Mouse (Mus musculus): ENCODE data around the gene Cox4i1.
A peak's percentile ranks its signal among the peaks of the same experiment; 100 is the strongest.

The Cox4i1 gene

GRCm38 (mm10) chr8:120696401-120697153 is 28.6 kb downstream of the Cox4i1 start:
- no peak for DNase-seq (ENCODE audit: low spot score)

- peak; percentile 69 for DNase-seq (ENCODE audit: low spot score)
Measured at GRCm38 (mm10) chr8:120697154-120697978, 29.3 kb downstream of the Cox4i1 start.

- DNase-seq (ENCODE audit: low spot score), result no peak
Measured at GRCm38 (mm10) chr8:120697979-120698272, 29.9 kb downstream of the Cox4i1 start.

- DNase-seq (ENCODE audit: low spot score), result no peak
Measured at GRCm38 (mm10) chr8:120698426-120698825, 30.4 kb downstream of the Cox4i1 start.

- no peak for DNase-seq (ENCODE audit: low spot score)
Measured at GRCm38 (mm10) chr8:120699079-120699478, 31.1 kb downstream of the Cox4i1 start.

- DNase-seq (ENCODE audit: low spot score), result no peak
Measured at GRCm38 (mm10) chr8:120699565-120699964, 31.5 kb downstream of the Cox4i1 start.

GRCm38 (mm10) chr8:120700053-120700452 is 32.0 kb downstream of the Cox4i1 start:
- no peak for DNase-seq (ENCODE audit: low spot score)

- DNase-seq (ENCODE audit: low spot score), result no peak
Measured at GRCm38 (mm10) chr8:120701758-120702465, 33.9 kb downstream of the Cox4i1 start.

- no peak for DNase-seq (ENCODE audit: low spot score)
Measured at GRCm38 (mm10) chr8:120704203-120704602, 36.2 kb downstream of the Cox4i1 start.

- no peak for DNase-seq (ENCODE audit: low spot score)
Measured at GRCm38 (mm10) chr8:120705163-120705562, 37.1 kb downstream of the Cox4i1 start.

- DNase-seq (ENCODE audit: low spot score), result no peak
Measured at GRCm38 (mm10) chr8:120706193-120706592, 38.2 kb downstream of the Cox4i1 start.

- DNase-seq (ENCODE audit: low spot score), result no peak
Measured at GRCm38 (mm10) chr8:120709176-120709575, 41.2 kb downstream of the Cox4i1 start.

GRCm38 (mm10) chr8:120715200-120715599 is 47.2 kb downstream of the Cox4i1 start:
- no peak for DNase-seq (ENCODE audit: low spot score)

- no peak for DNase-seq (ENCODE audit: low spot score)
Measured at GRCm38 (mm10) chr8:120715996-120716680, 48.1 kb downstream of the Cox4i1 start.

GRCm38 (mm10) chr8:120719586-120720236 is 51.7 kb downstream of the Cox4i1 start:
- DNase-seq (ENCODE audit: low spot score), result no peak

GRCm38 (mm10) chr8:120723025-120723424 is 55.0 kb downstream of the Cox4i1 start:
- no peak for DNase-seq (ENCODE audit: low spot score)
